Mouse (Mus musculus) ES-E14 (cell line): ENCODE measurements at regions not wholly inside any gene's neighbourhood (a gene's known extent, or its start where the extent isn't known, plus 50 kb on each side); places are given as distances from the start of the nearest gene placed in this dataset.

Source experiments
- DNase-seq: peaks from one replicate; pipeline ENCODE4 v3.0.0-alpha.2; 2013; ENCODE audit warnings: low read depth, low spot score
- H3K27ac ChIP-seq: 2 replicates; pipeline ENCODE4 v1.5.1; 2012; ENCODE audit warnings: low read depth, mild to moderate bottlenecking, low read length, moderate library complexity, mixed read lengths; ENCODE audit not compliant: poor library complexity, insufficient read depth, severe bottlenecking
- H3K36me3 ChIP-seq: 2 replicates; pipeline ENCODE4 v1.6.1; 2012; ENCODE audit warnings: mild to moderate bottlenecking, low read length, moderate library complexity, mixed read lengths; ENCODE audit not compliant: control insufficient read depth, poor library complexity, insufficient read depth, severe bottlenecking
- H3K4me1 ChIP-seq, 2 experiments: fragments of 150-350 bp in 1 of 2; sonication (generic) in 1 of 2; 2 replicates each; pipeline ENCODE4 v1.6.1; 2012; ENCODE audit warnings: low read length in 2 of 2, mild to moderate bottlenecking in 1 of 2, mixed read lengths in 1 of 2; ENCODE audit not compliant: control insufficient read depth in 2 of 2, insufficient read depth in 2 of 2, poor library complexity in 1 of 2
- H3K4me3 ChIP-seq, 2 experiments: fragments of 150-350 bp in 1 of 2; sonication (generic) in 1 of 2; 2 replicates each; pipeline ENCODE4 v1.5.1; 2012; ENCODE audit warnings: low read length in 2 of 2, low read depth in 1 of 2, mild to moderate bottlenecking in 1 of 2, mixed read lengths in 1 of 2; ENCODE audit not compliant: insufficient read depth in 1 of 2, poor library complexity in 1 of 2, severe bottlenecking in 1 of 2
- H3K9ac ChIP-seq: 2 replicates; pipeline ENCODE4 v1.6.1; 2012; ENCODE audit warnings: low read depth, mild to moderate bottlenecking, low read length, mixed read lengths; ENCODE audit not compliant: poor library complexity, insufficient read depth, severe bottlenecking
- H3K9me3 ChIP-seq: fragments of 150-350 bp; sonication (generic); 2 replicates; pipeline ENCODE4 v1.6.1; 2012; ENCODE audit warnings: low read depth, mild to moderate bottlenecking, low read length; ENCODE audit not compliant: control insufficient read depth, insufficient read depth
- CHD2 ChIP-seq: IDR thresholded peaks from 2 replicates; pipeline ENCODE4 v1.6.1; 2014; ENCODE audit warnings: mild to moderate bottlenecking, low read depth, low read length, inconsistent platforms
- HCFC1 ChIP-seq: IDR thresholded peaks from 2 replicates; pipeline ENCODE4 v1.6.1; 2012; ENCODE audit warnings: low read length, inconsistent platforms, borderline replicate concordance; ENCODE audit not compliant: insufficient read depth
- MAFK ChIP-seq: IDR thresholded peaks from 2 replicates; pipeline ENCODE4 v1.6.1; 2014; ENCODE audit warnings: mild to moderate bottlenecking, low read depth, low read length, inconsistent platforms; ENCODE audit not compliant: insufficient read depth
- ZC3H11A ChIP-seq: IDR thresholded peaks from 2 replicates; pipeline ENCODE4 v1.6.1; 2012; ENCODE audit warnings: low read depth, mild to moderate bottlenecking, inconsistent platforms, low read length, borderline replicate concordance
- ZNF384 ChIP-seq: IDR thresholded peaks from 2 replicates; pipeline ENCODE4 v1.6.1; 2012; ENCODE audit warnings: low read depth, low read length, inconsistent platforms
- in situ Hi-C, 2 experiments: fragments of 600-800 bp; cut with MboI; formaldehyde crosslinking; loops; one replicate each; pipeline ENCODE4 v1.15.1; 2025; ENCODE audit warnings: low sequenced_read_pairs in 2 of 2, inconsistent platforms in 1 of 2; ENCODE audit not compliant: unreplicated experiment in 2 of 2

GRCm38 (mm10) chr7:78103536-78104279, 634.1 kb downstream of the Ntrk3 start:
- in situ Hi-C loops: no loop called here
- Histone ChIP-seq H3K27ac (no peak overlapping the region), H3K4me1 (no peaks in the 10 kb centered on the region)

GRCm38 (mm10) chr7:78102396-78102795, 635.4 kb downstream of the Ntrk3 start:
- DNase-seq: no peak
- no peaks in the 10 kb centered on the region for H3K9me3 ChIP-seq
- TF ChIP-seq ZNF384: no peak
- TF ChIP-seq MAFK: no peak
- TF ChIP-seq CHD2: no peak
- no peak for TF ChIP-seq HCFC1
- H3K27ac ChIP-seq: no peak overlapping the region
- no peak overlapping the region for H3K9ac ChIP-seq
- no peaks in the 10 kb centered on the region for H3K36me3 ChIP-seq
- in situ Hi-C loops: no loop called here
- no peaks in the 10 kb centered on the region for H3K4me1 ChIP-seq
- H3K4me3 ChIP-seq: no peak overlapping the region

More at GRCm38 (mm10) chr7:78103536-78104279, 634.1 kb downstream of the Ntrk3 start:
- DNase-seq: no peak
- TF ChIP-seq MAFK: no peak
- TF ChIP-seq HCFC1: no peak
- no peak for TF ChIP-seq ZNF384
- no peak for TF ChIP-seq CHD2
- no peak for TF ChIP-seq ZC3H11A
- no peak overlapping the region for H3K9ac ChIP-seq
- H3K36me3 ChIP-seq: no peaks in the 10 kb centered on the region
- H3K4me3 ChIP-seq: no peak overlapping the region
- H3K9me3 ChIP-seq: no peaks in the 10 kb centered on the region

- TF ChIP-seq MAFK: no peak
- Histone ChIP-seq H3K36me3 (no peaks in the 10 kb centered on the region), H3K27ac (no peak overlapping the region), H3K4me1 (no peaks in the 10 kb centered on the region), H3K9me3 (no peaks in the 10 kb centered on the region), H3K4me3 (no peak overlapping the region), H3K9ac (no peak overlapping the region)
- in situ Hi-C loops: no loop called here
- no peak for DNase-seq
Measured at GRCm38 (mm10) chr7:78086566-78087008, 651.2 kb downstream of the Ntrk3 start.

- H3K36me3 ChIP-seq: no peaks in the 10 kb centered on the region
- H3K27ac ChIP-seq: no peak overlapping the region
- TF ChIP-seq HCFC1 (no peak), ZNF384 (no peak), ZC3H11A (no peak), MAFK (no peak), CHD2 (no peak)
- H3K9me3 ChIP-seq: no peaks in the 10 kb centered on the region
- H3K4me1 ChIP-seq: no peaks in the 10 kb centered on the region
- in situ Hi-C loops: no loop called here
- no peak overlapping the region for H3K9ac ChIP-seq
- H3K4me3 ChIP-seq: no peak overlapping the region
- DNase-seq: no peak
Measured at GRCm38 (mm10) chr7:78085783-78086565, 651.8 kb downstream of the Ntrk3 start.

GRCm38 (mm10) chr7:78079708-78080107, 658.1 kb downstream of the Ntrk3 start:
- no peak for DNase-seq
- Histone ChIP-seq H3K4me3 (no peak overlapping the region), H3K4me1 (no peaks in the 10 kb centered on the region), H3K9me3 (no peaks in the 10 kb centered on the region), H3K9ac (no peak overlapping the region), H3K27ac (no peak overlapping the region), H3K36me3 (no peaks in the 10 kb centered on the region)
- in situ Hi-C loops: no loop called here
- TF ChIP-seq CHD2 (no peak), MAFK (no peak), ZNF384 (no peak), ZC3H11A (no peak), HCFC1 (no peak)
